Mouse (Mus musculus): ENCODE measurements around the gene Dnase1l3.

DNA sequence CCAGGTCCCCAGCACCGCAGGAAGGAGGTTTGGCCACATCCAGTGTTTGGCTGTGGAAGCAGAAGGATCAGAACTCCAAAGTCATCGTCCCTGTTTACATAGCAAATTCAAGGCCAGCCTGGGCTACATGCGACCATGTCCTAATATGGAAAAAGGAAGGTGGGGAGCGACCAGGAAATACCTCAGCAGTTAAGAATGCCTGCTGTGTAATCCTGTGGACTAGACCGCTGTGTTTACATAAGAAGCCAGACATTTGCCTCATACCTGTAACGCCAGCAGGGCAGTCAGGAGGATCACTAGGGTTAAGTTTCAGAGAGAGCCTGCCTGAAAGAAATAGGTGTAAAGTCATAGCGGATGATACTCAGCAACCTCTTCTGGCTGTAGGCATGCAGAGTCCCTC is 31.2 kb downstream of the Dnase1l3 start:
- TF ChIP-seq POLR2A (IDR thresholded peaks at IDR 0.05; ENCODE audit: extremely low read depth, insufficient read depth, low read length) (no peak), CTCF (IDR thresholded peaks at IDR 0.05; ENCODE audit: low read depth, low read length) (no peak)

All from liver, adult 2 months (tissue).